Comparison of ENCODE assay signal across 7 mouse cellular contexts in genomic region chr9:44336513-44336912, GRCm38 (mm10). TPM values are rescaled to one million over a fixed set of nuclear protein-coding genes. Genes with fewer than 3 reads are reported as not detected.
A peak's percentile ranks its signal among the peaks of the same experiment; 100 is the strongest.
DNase-seq lines count a peak whose midpoint lies in the region; ATAC-seq and TF ChIP-seq lines count a peak whose summit lies in the region.
"Not testable (repeated sequence)": the region's sequence is repeated elsewhere in the genome, so short reads cannot be mapped to it uniquely, and the experiment has no call there.

No protein-coding gene starts in this region.

- peak overlapping the region; percentile 73 for H3K4me2 ChIP-seq in forebrain, embryonic 11.5 days (ENCODE audit: low read depth, low read length, severe bottlenecking)
- peak overlapping the region; percentile 64 for H3K4me2 ChIP-seq in heart, embryonic 16.5 days (ENCODE audit: low read depth, low read length)
- peak overlapping the region; percentile 93 for H3K4me2 ChIP-seq in intestine, postnatal 0 days (replicated peaks; ENCODE audit: low read depth)
- peak overlapping the region; percentile 83; the same call in 1 of the 2 replicates for H3K4me2 ChIP-seq in neural tube, embryonic 14.5 days (ENCODE audit: low read depth, low read length)

- TF ChIP-seq POLR2A in cortical plate, adult 2 months (IDR thresholded peaks at IDR 0.05; ENCODE audit: extremely low read depth, insufficient read depth, low read length), result not testable (repeated sequence)

- ATAC-seq in forebrain, embryonic 11.5 days (replicated peaks; ENCODE audit: low FRiP score); heart, embryonic 16.5 days (replicated peaks; ENCODE audit: extremely low read depth, insufficient read depth, low FRiP score); intestine, postnatal 0 days; neural tube, embryonic 14.5 days (ENCODE audit: low read depth): not testable (repeated sequence)

- H3K36me3 ChIP-seq in forebrain, embryonic 11.5 days (ENCODE audit: control insufficient read depth, insufficient read depth, low read length), result peaks cover 18% of the 10 kb centered on the region
- H3K36me3 ChIP-seq in heart, embryonic 16.5 days (ENCODE audit: control insufficient read depth, insufficient read depth), result peaks cover 52% of the 10 kb centered on the region
- H3K36me3 ChIP-seq in intestine, postnatal 0 days (ENCODE audit: control insufficient read depth, insufficient read depth), result peaks cover 36% of the 10 kb centered on the region
- H3K36me3 ChIP-seq in megakaryocyte, embryonic 14.5 days (replicated peaks; ENCODE audit: low read length), result peaks cover 70% of the 10 kb centered on the region
- H3K36me3 ChIP-seq in neural tube, embryonic 14.5 days (ENCODE audit: control insufficient read depth, insufficient read depth, low read length), result peaks cover 20% of the 10 kb centered on the region; the same call in 1 of the 2 replicates

- not testable (repeated sequence) for H3K27ac ChIP-seq in cortical plate, adult 2 months (ENCODE audit: insufficient read depth, low read length); forebrain, embryonic 11.5 days (ENCODE audit: low read depth, low read length); heart, embryonic 16.5 days (ENCODE audit: low read length); intestine, postnatal 0 days (ENCODE audit: low read depth, low read length); neural tube, embryonic 14.5 days (ENCODE audit: low read depth, low read length)

- peak overlapping the region; percentile 92; the same call in 1 of the 2 replicates for H3K4me3 ChIP-seq in cortical plate, adult 2 months (ENCODE audit: insufficient read depth, low read length)
- peak overlapping the region; percentile 99 for H3K4me3 ChIP-seq in forebrain, embryonic 11.5 days (ENCODE audit: low read depth, low read length)
- H3K4me3 ChIP-seq in heart, embryonic 16.5 days (ENCODE audit: low read length), result peak overlapping the region; percentile 93
- peak overlapping the region; percentile 67 for H3K4me3 ChIP-seq in intestine, postnatal 0 days (ENCODE audit: low read depth, low read length)
- peak overlapping the region; percentile 88 for H3K4me3 ChIP-seq in megakaryocyte, embryonic 14.5 days (replicated peaks)
- H3K4me3 ChIP-seq in neural tube, embryonic 14.5 days (ENCODE audit: low read depth, low read length), result not testable (repeated sequence)

- H3K9ac ChIP-seq in forebrain, embryonic 11.5 days (ENCODE audit: low read length), result peak overlapping the region; percentile 99
- H3K9ac ChIP-seq in heart, embryonic 16.5 days (ENCODE audit: low read length), result peak overlapping the region; percentile 97
- H3K9ac ChIP-seq in intestine, postnatal 0 days (ENCODE audit: low read depth, low read length), result 0 out of 2 replicates have a peak overlapping the region, but pooled peaks have one; percentile 22
- H3K9ac ChIP-seq in neural tube, embryonic 14.5 days (replicated peaks; ENCODE audit: low read depth, low read length), result not testable (repeated sequence)

- not testable (repeated sequence) for H3K9me3 ChIP-seq in forebrain, embryonic 11.5 days (ENCODE audit: control insufficient read depth, low read length); heart, embryonic 16.5 days (replicated peaks; ENCODE audit: control insufficient read depth, low read length); intestine, postnatal 0 days (ENCODE audit: control insufficient read depth); megakaryocyte, embryonic 14.5 days; neural tube, embryonic 14.5 days (ENCODE audit: control insufficient read depth, low read length)

- not testable (repeated sequence) for H3K27me3 ChIP-seq in forebrain, embryonic 11.5 days (ENCODE audit: control insufficient read depth, insufficient read depth, low read length); heart, embryonic 16.5 days (ENCODE audit: control insufficient read depth, insufficient read depth, low read length); intestine, postnatal 0 days (replicated peaks; ENCODE audit: control insufficient read depth, insufficient read depth, low read length); megakaryocyte, embryonic 14.5 days (replicated peaks); neural tube, embryonic 14.5 days (ENCODE audit: control insufficient read depth, insufficient read depth, low read length)

- not testable (repeated sequence) for TF ChIP-seq CTCF in cortical plate, adult 2 months (IDR thresholded peaks at IDR 0.05; ENCODE audit: extremely low read depth, insufficient read depth, low read length); intestine, postnatal 0 days (IDR thresholded peaks at IDR 0.05; ENCODE audit: low read depth)

- WGBS in forebrain, embryonic 11.5 days, result 27% methylated on average over 4 of the region's 4 CpGs
- WGBS in heart, embryonic 16.5 days, result 32% methylated on average over 4 of the region's 4 CpGs
- 23% methylated on average over 4 of the region's 4 CpGs for WGBS in intestine, postnatal 0 days
- 30% methylated on average over 4 of the region's 4 CpGs for WGBS in neural tube, embryonic 14.5 days

- H3K4me1 ChIP-seq in cortical plate, adult 2 months (ENCODE audit: control insufficient read depth, insufficient read depth, low read length); forebrain, embryonic 11.5 days (replicated peaks; ENCODE audit: control insufficient read depth, insufficient read depth, low read length); intestine, postnatal 0 days (replicated peaks; ENCODE audit: control insufficient read depth, insufficient read depth, low read length); neural tube, embryonic 14.5 days (ENCODE audit: control insufficient read depth, insufficient read depth, low read length): not testable (repeated sequence)
- peaks cover 15% of the 10 kb centered on the region for H3K4me1 ChIP-seq in heart, embryonic 16.5 days (ENCODE audit: control insufficient read depth, insufficient read depth, low read length)
- peaks cover 52% of the 10 kb centered on the region for H3K4me1 ChIP-seq in megakaryocyte, embryonic 14.5 days

- DNase-seq in forebrain, embryonic 11.5 days (ENCODE audit: low spot score), result not testable (repeated sequence)
- DNase-seq in liver, result peak; percentile 50

RNA-seq across cellular contexts. Expression of gene H2afx, which starts 2.0 kb away (rescaled TPM):
- polyA plus RNA-seq in cortical plate, adult 2 months (2012; rRNA removed), result 64.8 and 68.3 TPM in 2 replicates
- polyA plus RNA-seq in forebrain, embryonic 11.5 days (2014; fragmentation: Nextera tagmentation; extraction: Ambion mirVana), result 463 and 498 TPM in 2 replicates
- polyA plus RNA-seq in heart, embryonic 16.5 days (2015; fragmentation: Nextera tagmentation; extraction: Ambion mirVana), result 179 and 186 TPM in 2 replicates
- 84.5 and 89.1 TPM in 2 replicates for polyA plus RNA-seq in intestine, postnatal 0 days (2015; fragmentation: Nextera tagmentation; extraction: Ambion mirVana)
- polyA plus RNA-seq in megakaryocyte, embryonic 14.5 days (2012; ENCODE audit: insufficient read depth, low replicate concordance), result 416 and 1,650 TPM in 2 replicates
- 92.3 and 94.3 TPM in 2 replicates for polyA plus RNA-seq in neural tube, embryonic 14.5 days (2014; fragmentation: Nextera tagmentation; extraction: Ambion mirVana)

RNA-seq across cellular contexts. Expression of gene Hmbs, which starts 7.5 kb away (rescaled TPM):
- polyA plus RNA-seq in cortical plate, adult 2 months (2012; rRNA removed), result 30.5 and 31.2 TPM in 2 replicates
- polyA plus RNA-seq in forebrain, embryonic 11.5 days (2014; fragmentation: Nextera tagmentation; extraction: Ambion mirVana), result 155 and 166 TPM in 2 replicates
- 97.2 and 102 TPM in 2 replicates for polyA plus RNA-seq in heart, embryonic 16.5 days (2015; fragmentation: Nextera tagmentation; extraction: Ambion mirVana)
- 60.1 and 60.7 TPM in 2 replicates for polyA plus RNA-seq in intestine, postnatal 0 days (2015; fragmentation: Nextera tagmentation; extraction: Ambion mirVana)
- 51.1 and 76.9 TPM in 2 replicates for polyA plus RNA-seq in megakaryocyte, embryonic 14.5 days (2012; ENCODE audit: insufficient read depth, low replicate concordance)
- polyA plus RNA-seq in neural tube, embryonic 14.5 days (2014; fragmentation: Nextera tagmentation; extraction: Ambion mirVana), result 58.3 and 58.4 TPM in 2 replicates

RNA-seq across cellular contexts. Expression of gene Dpagt1, which starts 10.7 kb away (rescaled TPM):
- 18.0 and 19.3 TPM in 2 replicates for polyA plus RNA-seq in cortical plate, adult 2 months (2012; rRNA removed)
- polyA plus RNA-seq in forebrain, embryonic 11.5 days (2014; fragmentation: Nextera tagmentation; extraction: Ambion mirVana), result 47.7 and 49.1 TPM in 2 replicates
- polyA plus RNA-seq in heart, embryonic 16.5 days (2015; fragmentation: Nextera tagmentation; extraction: Ambion mirVana), result 28.5 and 33.7 TPM in 2 replicates
- polyA plus RNA-seq in intestine, postnatal 0 days (2015; fragmentation: Nextera tagmentation; extraction: Ambion mirVana), result 23.6 and 25.3 TPM in 2 replicates
- 7.1 and 9.5 TPM in 2 replicates for polyA plus RNA-seq in megakaryocyte, embryonic 14.5 days (2012; ENCODE audit: insufficient read depth, low replicate concordance)
- 35.3 and 35.9 TPM in 2 replicates for polyA plus RNA-seq in neural tube, embryonic 14.5 days (2014; fragmentation: Nextera tagmentation; extraction: Ambion mirVana)

RNA-seq across cellular contexts. Expression of gene C2cd2l, which starts 16.4 kb away (rescaled TPM):
- polyA plus RNA-seq in cortical plate, adult 2 months (2012; rRNA removed), result 203 and 213 TPM in 2 replicates
- polyA plus RNA-seq in forebrain, embryonic 11.5 days (2014; fragmentation: Nextera tagmentation; extraction: Ambion mirVana), result 12.2 and 13.7 TPM in 2 replicates
- 8.2 and 8.6 TPM in 2 replicates for polyA plus RNA-seq in heart, embryonic 16.5 days (2015; fragmentation: Nextera tagmentation; extraction: Ambion mirVana)
- 42.4 TPM in 2 replicates for polyA plus RNA-seq in intestine, postnatal 0 days (2015; fragmentation: Nextera tagmentation; extraction: Ambion mirVana)
- 44.6 and 94.5 TPM in 2 replicates for polyA plus RNA-seq in megakaryocyte, embryonic 14.5 days (2012; ENCODE audit: insufficient read depth, low replicate concordance)
- polyA plus RNA-seq in neural tube, embryonic 14.5 days (2014; fragmentation: Nextera tagmentation; extraction: Ambion mirVana), result 19.0 and 21.9 TPM in 2 replicates

RNA-seq across cellular contexts. Expression of gene Vps11, which starts 25.0 kb away (rescaled TPM):
- polyA plus RNA-seq in cortical plate, adult 2 months (2012; rRNA removed), result 42.2 and 43.2 TPM in 2 replicates
- 32.2 and 35.7 TPM in 2 replicates for polyA plus RNA-seq in forebrain, embryonic 11.5 days (2014; fragmentation: Nextera tagmentation; extraction: Ambion mirVana)
- polyA plus RNA-seq in heart, embryonic 16.5 days (2015; fragmentation: Nextera tagmentation; extraction: Ambion mirVana), result 20.9 and 23.1 TPM in 2 replicates
- 27.2 and 27.4 TPM in 2 replicates for polyA plus RNA-seq in intestine, postnatal 0 days (2015; fragmentation: Nextera tagmentation; extraction: Ambion mirVana)
- 5.8 and 8.3 TPM in 2 replicates for polyA plus RNA-seq in megakaryocyte, embryonic 14.5 days (2012; ENCODE audit: insufficient read depth, low replicate concordance)
- 34.4 and 43.4 TPM in 2 replicates for polyA plus RNA-seq in neural tube, embryonic 14.5 days (2014; fragmentation: Nextera tagmentation; extraction: Ambion mirVana)
